Mouse (Mus musculus) intestine, embryonic 16.5 days (tissue): Measurements from ENCODE around the gene Ctcf. TPM values are rescaled to one million over a fixed set of nuclear protein-coding genes. Genes with fewer than 3 reads are reported as not detected.

Experiments
- microRNA counts: library from miRNA; unstranded; fragments of <30 nt; microRNA quantifications from one replicate; lab custom pipeline; 2016
- microRNA-seq: library from miRNA; unstranded; fragments of <30 nt; microRNA quantifications from one replicate; pipeline ENCODE4, GENCODE M21; 2016
- polyA plus RNA-seq: library from polyadenylated mRNA; unstranded; fragments of >200 nt; fragmentation: Nextera tagmentation; extraction: Ambion mirVana; gene quantifications from 2 replicates; pipeline ENCODE4 v1.2.1, GENCODE M21; 2015

The Ctcf gene
- polyA plus RNA-seq, 1 experiment from 2014 or later = 86.4 TPM

MicroRNAs encoded within 50 kb of the gene (microRNA counts, 519-probe panel; counts per million panel counts)
- 2,385 counts per million, percentile 57 among the panel's probes with 10 or more counts for microRNA mmu-miR-1966 (lab: Ali Mortazavi, UCI)

Small RNAs within 50 kb of the gene (microRNA-seq; reads per million reads assigned to microRNA genes)
- not detected for gene Mir1966

Other genes with a start within 250 kb of the Ctcf start
- gene Kctd19, start 223.1 kb upstream of the Ctcf start, polyA plus RNA-seq = 0.04 TPM in 1 of 2 replicates, not detected in the other
- 0.07 TPM in 1 of 2 replicates, not detected in the other for gene Lrrc36, start 223.0 kb upstream of the Ctcf start, polyA plus RNA-seq
- 41.9 and 42.3 TPM in 2 replicates for gene Tppp3, start 165.0 kb upstream of the Ctcf start, polyA plus RNA-seq
- gene Zdhhc1, start 139.7 kb upstream of the Ctcf start, polyA plus RNA-seq = 17.5 and 18.5 TPM in 2 replicates
- 1.9 and 2.3 TPM in 2 replicates for gene Hsd11b2, start 117.8 kb upstream of the Ctcf start, polyA plus RNA-seq
- 115 and 125 TPM in 2 replicates for gene Atp6v0d1, start 70.5 kb upstream of the Ctcf start, polyA plus RNA-seq
- gene Ripor1, start 31.3 kb upstream of the Ctcf start, polyA plus RNA-seq = 17.1 and 17.8 TPM in 2 replicates
- gene Agrp, start 825 bp downstream of the Ctcf start, polyA plus RNA-seq = 0.66 and 0.92 TPM in 2 replicates
- 0.64 and 0.79 TPM in 2 replicates for gene Carmil2, start 49.7 kb downstream of the Ctcf start, polyA plus RNA-seq
- 53.0 and 55.0 TPM in 2 replicates for gene Acd, start 64.5 kb downstream of the Ctcf start, polyA plus RNA-seq
- 12.0 and 12.6 TPM in 2 replicates for gene Pard6a, start 64.6 kb downstream of the Ctcf start, polyA plus RNA-seq
- not detected in 2 replicates for gene 4933405L10Rik, start 71.1 kb downstream of the Ctcf start, polyA plus RNA-seq
- 11.2 and 13.6 TPM in 2 replicates for gene Enkd1, start 71.6 kb downstream of the Ctcf start, polyA plus RNA-seq
- 8.7 and 10.9 TPM in 2 replicates for gene Gfod2, start 122.1 kb downstream of the Ctcf start, polyA plus RNA-seq
- 7.1 and 8.2 TPM in 2 replicates for gene Ranbp10, start 190.8 kb downstream of the Ctcf start, polyA plus RNA-seq
- gene Tsnaxip1, start 191.2 kb downstream of the Ctcf start, polyA plus RNA-seq = not detected in 2 replicates
- gene Cenpt, start 216.7 kb downstream of the Ctcf start, polyA plus RNA-seq = 25.5 and 28.9 TPM in 2 replicates
- 49.4 and 49.6 TPM in 2 replicates for gene Thap11, start 218.6 kb downstream of the Ctcf start, polyA plus RNA-seq
- gene Nutf2, start 224.0 kb downstream of the Ctcf start, polyA plus RNA-seq = 165 and 207 TPM in 2 replicates
- gene Edc4, start 244.3 kb downstream of the Ctcf start, polyA plus RNA-seq = 31.6 and 34.9 TPM in 2 replicates